Mouse (Mus musculus): ENCODE measurements around the gene Smim24. TPM values are rescaled to one million over a fixed set of nuclear protein-coding genes. Genes with fewer than 3 reads are reported as not detected.

The Smim24 gene
- polyA plus RNA-seq, 1 experiment from 2014 or later = 3.4 TPM

- Histone ChIP-seq H3K9me3 (replicated peaks; ENCODE audit: control insufficient read depth, low read length) (no peaks in the 10 kb centered on the region), H3K4me2 (ENCODE audit: low read depth, low read length) (no peak overlapping the region), H3K9ac (replicated peaks; ENCODE audit: low read length) (no peak overlapping the region), H3K36me3 (replicated peaks; ENCODE audit: control insufficient read depth, insufficient read depth, low read depth, low read length) (peaks cover 26% of the 10 kb centered on the region), H3K27ac (replicated peaks; ENCODE audit: low read depth, low read length) (no peak overlapping the region), H3K27me3 (ENCODE audit: control insufficient read depth, insufficient read depth, low read length) (peaks cover 20% of the 10 kb centered on the region), H3K4me3 (ENCODE audit: low read depth, low read length) (no peak overlapping the region), H3K4me1 (ENCODE audit: control insufficient read depth, insufficient read depth, low read length) (peaks cover 11% of the 10 kb centered on the region)
- DNase-seq (ENCODE audit: low spot score) (no peak), ATAC-seq (replicated peaks; ENCODE audit: insufficient number of reproducible peaks, low FRiP score, low TSS enrichment, low read depth) (no peak)
- WGBS = 84% methylated on average over 6 of the region's 6 CpGs
Observed at GRCm38 (mm10) chr10:81367207-81367495, 25.7 kb upstream of the Smim24 start.

GRCm38 (mm10) chr10:81375322-81375721, 17.5 kb upstream of the Smim24 start:
- no peak overlapping the region for H3K4me2 ChIP-seq (ENCODE audit: low read depth, low read length)
- no peak overlapping the region for H3K27ac ChIP-seq (replicated peaks; ENCODE audit: low read depth, low read length)
- DNase-seq (ENCODE audit: low spot score) (no peak), ATAC-seq (replicated peaks; ENCODE audit: insufficient number of reproducible peaks, low FRiP score, low TSS enrichment, low read depth) (no peak)
- H3K27me3 ChIP-seq (ENCODE audit: control insufficient read depth, insufficient read depth, low read length) = no peaks in the 10 kb centered on the region
- no peak overlapping the region for H3K9ac ChIP-seq (replicated peaks; ENCODE audit: low read length)
- no peaks in the 10 kb centered on the region for H3K9me3 ChIP-seq (replicated peaks; ENCODE audit: control insufficient read depth, low read length)
- peaks cover 8% of the 10 kb centered on the region for H3K4me1 ChIP-seq (ENCODE audit: control insufficient read depth, insufficient read depth, low read length)
- peaks cover 18% of the 10 kb centered on the region for H3K36me3 ChIP-seq (replicated peaks; ENCODE audit: control insufficient read depth, insufficient read depth, low read depth, low read length)
- 97% methylated on average over 10 of the region's 10 CpGs for WGBS
- H3K4me3 ChIP-seq (ENCODE audit: low read depth, low read length) = no peak overlapping the region

- DNase-seq (ENCODE audit: low spot score) = no peak
- Histone ChIP-seq H3K4me3 (ENCODE audit: low read depth, low read length) (peak overlapping the region; percentile 88), H3K36me3 (replicated peaks; ENCODE audit: control insufficient read depth, insufficient read depth, low read depth, low read length) (peaks cover 10% of the 10 kb centered on the region; the same call in 1 of the 2 replicates), H3K9me3 (replicated peaks; ENCODE audit: control insufficient read depth, low read length) (no peaks in the 10 kb centered on the region), H3K27ac (replicated peaks; ENCODE audit: low read depth, low read length) (no peak overlapping the region), H3K27me3 (ENCODE audit: control insufficient read depth, insufficient read depth, low read length) (no peaks in the 10 kb centered on the region), H3K4me2 (ENCODE audit: low read depth, low read length) (peak overlapping the region; percentile 56), H3K9ac (replicated peaks; ENCODE audit: low read length) (0 out of 2 replicates have a peak overlapping the region, but pooled peaks have one; percentile 22), H3K4me1 (ENCODE audit: control insufficient read depth, insufficient read depth, low read length) (peaks cover 8% of the 10 kb centered on the region)
- no peak for ATAC-seq (replicated peaks; ENCODE audit: insufficient number of reproducible peaks, low FRiP score, low TSS enrichment, low read depth)
- 40% methylated on average over 6 of the region's 6 CpGs for WGBS
Observed at GRCm38 (mm10) chr10:81376561-81377361, 16.1 kb upstream of the Smim24 start.

GRCm38 (mm10) chr10:81377362-81377664, 15.5 kb upstream of the Smim24 start:
- Histone ChIP-seq H3K9me3 (replicated peaks; ENCODE audit: control insufficient read depth, low read length) (no peaks in the 10 kb centered on the region), H3K4me1 (ENCODE audit: control insufficient read depth, insufficient read depth, low read length) (peaks cover 8% of the 10 kb centered on the region), H3K27ac (replicated peaks; ENCODE audit: low read depth, low read length) (no peak overlapping the region), H3K36me3 (replicated peaks; ENCODE audit: control insufficient read depth, insufficient read depth, low read depth, low read length) (peaks cover 10% of the 10 kb centered on the region; the same call in 1 of the 2 replicates), H3K9ac (replicated peaks; ENCODE audit: low read length) (peak overlapping the region; percentile 91), H3K4me3 (ENCODE audit: low read depth, low read length) (peak overlapping the region; percentile 88), H3K4me2 (ENCODE audit: low read depth, low read length) (peak overlapping the region; percentile 56), H3K27me3 (ENCODE audit: control insufficient read depth, insufficient read depth, low read length) (no peaks in the 10 kb centered on the region)
- 58% methylated on average over 2 of the region's 2 CpGs for WGBS
- DNase-seq (ENCODE audit: low spot score) (no peak), ATAC-seq (replicated peaks; ENCODE audit: insufficient number of reproducible peaks, low FRiP score, low TSS enrichment, low read depth) (no peak)

- Histone ChIP-seq H3K36me3 (replicated peaks; ENCODE audit: control insufficient read depth, insufficient read depth, low read depth, low read length) (peaks cover 10% of the 10 kb centered on the region; the same call in 1 of the 2 replicates), H3K4me2 (ENCODE audit: low read depth, low read length) (peak within 1 kb of the TSS; percentile 66), H3K27me3 (ENCODE audit: control insufficient read depth, insufficient read depth, low read length) (no peaks in the 10 kb centered on the region), H3K9ac (replicated peaks; ENCODE audit: low read length) (peak within 1 kb of the TSS; percentile 91), H3K4me3 (ENCODE audit: low read depth, low read length) (peak within 1 kb of the TSS; percentile 88), H3K27ac (replicated peaks; ENCODE audit: low read depth, low read length) (peak within 1 kb of the TSS; percentile 56), H3K4me1 (ENCODE audit: control insufficient read depth, insufficient read depth, low read length) (peaks cover 8% of the 10 kb centered on the region), H3K9me3 (replicated peaks; ENCODE audit: control insufficient read depth, low read length) (no peaks in the 10 kb centered on the region)
- peak; percentile 47 for ATAC-seq (replicated peaks; ENCODE audit: insufficient number of reproducible peaks, low FRiP score, low TSS enrichment, low read depth)
- WGBS = under 1% methylated on average over 56 of the region's 59 CpGs
- DNase-seq (ENCODE audit: low spot score) = no peak
Observed at GRCm38 (mm10) chr10:81377793-81378552, 14.9 kb upstream of the Smim24 start, which contains the start of gene Fzr1. Gene Fzr1 (minus strand): TSS chr10:81378516.

GRCm38 (mm10) chr10:81378553-81379182, 14.2 kb upstream of the Smim24 start:
- peak overlapping the region; percentile 66 for H3K4me2 ChIP-seq (ENCODE audit: low read depth, low read length)

GRCm38 (mm10) chr10:81379183-81379553, 13.7 kb upstream of the Smim24 start:
- Histone ChIP-seq H3K27ac (replicated peaks; ENCODE audit: low read depth, low read length) (peak overlapping the region; percentile 56), H3K36me3 (replicated peaks; ENCODE audit: control insufficient read depth, insufficient read depth, low read depth, low read length) (peaks cover 3% of the 10 kb centered on the region; the same call in 1 of the 2 replicates), H3K9me3 (replicated peaks; ENCODE audit: control insufficient read depth, low read length) (no peaks in the 10 kb centered on the region), H3K4me3 (ENCODE audit: low read depth, low read length) (peak overlapping the region; percentile 34), H3K9ac (replicated peaks; ENCODE audit: low read length) (peak overlapping the region; percentile 67), H3K4me1 (ENCODE audit: control insufficient read depth, insufficient read depth, low read length) (peaks cover 8% of the 10 kb centered on the region), H3K27me3 (ENCODE audit: control insufficient read depth, insufficient read depth, low read length) (no peaks in the 10 kb centered on the region), H3K4me2 (ENCODE audit: low read depth, low read length) (peak overlapping the region; percentile 66)
- WGBS = 55% methylated on average over 3 of the region's 3 CpGs
- no peak for DNase-seq (ENCODE audit: low spot score)
- ATAC-seq (replicated peaks; ENCODE audit: insufficient number of reproducible peaks, low FRiP score, low TSS enrichment, low read depth) = no peak

More at GRCm38 (mm10) chr10:81378553-81379182, 14.2 kb upstream of the Smim24 start:
- WGBS = under 1% methylated on average over 45 of the region's 46 CpGs
- Histone ChIP-seq H3K9ac (replicated peaks; ENCODE audit: low read length) (peak overlapping the region; percentile 67), H3K4me1 (ENCODE audit: control insufficient read depth, insufficient read depth, low read length) (peaks cover 8% of the 10 kb centered on the region), H3K36me3 (replicated peaks; ENCODE audit: control insufficient read depth, insufficient read depth, low read depth, low read length) (peaks cover 7% of the 10 kb centered on the region; the same call in 1 of the 2 replicates), H3K27ac (replicated peaks; ENCODE audit: low read depth, low read length) (peak overlapping the region; percentile 56), H3K4me3 (ENCODE audit: low read depth, low read length) (peak overlapping the region; percentile 88), H3K27me3 (ENCODE audit: control insufficient read depth, insufficient read depth, low read length) (no peaks in the 10 kb centered on the region), H3K9me3 (replicated peaks; ENCODE audit: control insufficient read depth, low read length) (no peaks in the 10 kb centered on the region)
- DNase-seq (ENCODE audit: low spot score) (peak; percentile 100), ATAC-seq (replicated peaks; ENCODE audit: insufficient number of reproducible peaks, low FRiP score, low TSS enrichment, low read depth) (peak; percentile 92)
